Mouse (Mus musculus) ES-E14 (cell line): ENCODE results near the gene Clybl.

Experiments
- CHD2 ChIP-seq: IDR thresholded peaks from 2 replicates; pipeline ENCODE4 v1.6.1; 2014; ENCODE audit warnings: mild to moderate bottlenecking, low read depth, low read length, inconsistent platforms
- HCFC1 ChIP-seq: IDR thresholded peaks from 2 replicates; pipeline ENCODE4 v1.6.1; 2012; ENCODE audit warnings: low read length, inconsistent platforms, borderline replicate concordance; ENCODE audit not compliant: insufficient read depth
- MAFK ChIP-seq: IDR thresholded peaks from 2 replicates; pipeline ENCODE4 v1.6.1; 2014; ENCODE audit warnings: mild to moderate bottlenecking, low read depth, low read length, inconsistent platforms; ENCODE audit not compliant: insufficient read depth
- ZC3H11A ChIP-seq: IDR thresholded peaks from 2 replicates; pipeline ENCODE4 v1.6.1; 2012; ENCODE audit warnings: low read depth, mild to moderate bottlenecking, inconsistent platforms, low read length, borderline replicate concordance

- TF ChIP-seq CHD2 (no peak), HCFC1 (no peak), MAFK (no peak), ZC3H11A (no peak)
Observed at GRCm38 (mm10) chr14:122217221-122217620, 35.7 kb downstream of the Clybl start.
